Mouse (Mus musculus) megakaryocyte, embryonic 14.5 days (primary cell): ENCODE measurements at regions not wholly inside any gene's neighbourhood (a gene's known extent, or its start where the extent isn't known, plus 50 kb on each side); places are given as distances from the start of the nearest gene placed in this dataset.

ENCODE experiments used
- FLI1 ChIP-seq: IDR thresholded peaks from 2 replicates; pipeline ENCODE4 v1.6.1; 2012; ENCODE audit warnings: low read length, inconsistent platforms, mixed read lengths
- GATA1 ChIP-seq: IDR thresholded peaks from 3 replicates; pipeline ENCODE4 v1.6.1; 2012; ENCODE audit warnings: mixed read lengths, low read length, inconsistent platforms, borderline replicate concordance

GRCm38 (mm10) chr8:88951145-88951828, 92.7 kb downstream of the Sall1 start:
- no peak for TF ChIP-seq GATA1
- TF ChIP-seq FLI1: no peak
